Mouse (Mus musculus) T-helper 2 cell (primary cell): ENCODE measurements around the gene Ttc29.

Experiments used
- in situ Hi-C: fragments of 300-600 bp; cut with MboI, MseI; formaldehyde crosslinking; loops from one replicate; pipeline ENCODE4 v1.15.1; 2025; ENCODE audit warnings: high pct_unique_total_duplicates

Ttc29 gene

DNA sequence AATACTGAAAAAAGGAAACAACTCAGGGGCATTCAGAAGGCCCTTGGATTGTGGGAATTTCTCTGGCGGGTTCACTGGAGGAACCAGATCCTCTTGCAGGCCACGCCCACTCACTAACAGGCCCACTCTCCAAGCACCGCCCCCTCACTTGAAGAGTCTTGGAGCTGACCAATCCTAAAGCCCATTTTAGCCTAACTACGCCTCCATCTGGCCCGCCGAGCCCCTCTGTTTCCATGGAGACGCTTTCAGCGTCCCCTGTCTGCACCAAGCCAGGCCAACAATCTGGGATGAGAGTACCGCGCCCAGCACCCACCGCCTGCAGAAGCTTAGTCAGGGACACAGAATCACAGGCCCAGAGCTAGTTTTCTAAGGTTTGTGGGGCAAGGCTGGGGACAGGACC lies at the start of gene Ttc29:
TSS of gene Ttc29 (plus strand) at position 224 of the 400 bp plus-strand sequence.
- in situ Hi-C loops = loop anchor here (10.0 kb wide), 1 partner anchor 662 kb away; no protein-coding TSS in a partner anchor

DNA sequence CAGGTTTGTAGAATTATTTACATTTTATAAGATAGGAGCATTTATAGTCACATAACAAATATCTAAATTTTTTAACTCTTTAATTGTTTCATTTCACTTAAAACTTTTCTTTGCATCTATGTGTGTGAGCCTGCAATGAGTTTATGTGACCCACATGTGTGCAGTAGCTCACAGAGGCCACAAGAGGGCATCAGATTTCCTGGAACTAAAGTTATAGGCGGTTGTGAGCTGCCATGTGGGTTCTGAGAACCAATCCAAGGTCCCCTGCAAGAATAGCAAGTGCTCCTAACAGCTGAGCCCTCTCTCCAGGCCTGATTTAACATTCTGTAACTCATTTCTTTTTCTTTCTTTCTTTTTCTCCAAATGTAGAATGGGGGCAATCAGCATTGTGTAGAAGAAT lies 41.7 kb upstream of the Ttc29 start:
- in situ Hi-C loops = no loop called here

DNA sequence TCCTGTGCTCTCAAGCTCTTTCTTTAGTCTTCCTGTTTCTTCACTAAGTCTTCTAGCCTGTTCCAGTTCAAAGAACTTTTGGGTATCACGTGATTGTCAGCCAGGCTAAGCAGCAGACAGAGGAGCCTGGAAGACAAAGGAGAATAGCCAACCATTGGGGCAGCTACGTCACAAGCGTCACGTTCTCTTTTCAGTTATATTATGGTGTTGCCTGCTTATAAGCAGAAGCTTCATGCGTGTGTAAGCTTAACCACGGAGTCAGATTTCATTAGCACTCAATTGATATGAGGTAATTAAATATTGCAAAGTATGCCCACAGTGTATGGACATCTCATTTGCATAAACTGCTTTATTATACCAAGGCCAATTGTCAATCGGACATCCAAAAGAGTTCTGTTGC lies 30.4 kb upstream of the Ttc29 start:
- in situ Hi-C loops = no loop called here

DNA sequence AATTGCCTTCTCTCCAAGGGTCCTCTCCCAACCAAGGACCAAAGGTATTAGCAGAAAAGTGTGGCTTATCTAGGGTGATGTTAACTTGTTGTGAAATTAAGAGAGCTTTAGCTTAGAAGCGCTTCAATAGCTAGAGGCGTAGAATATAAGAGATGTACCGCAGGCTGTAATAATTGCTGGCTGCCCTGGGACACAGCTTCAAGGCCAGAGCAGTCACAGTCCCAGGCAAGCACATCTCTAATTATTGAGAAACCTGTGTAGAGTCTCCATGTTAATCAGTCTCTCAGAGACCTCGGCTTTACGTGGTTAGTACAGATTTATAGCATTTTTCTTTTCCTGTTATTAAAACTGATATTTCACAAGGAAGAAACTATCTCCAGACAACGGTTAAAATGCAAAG lies 29.7 kb upstream of the Ttc29 start:
- in situ Hi-C loops = no loop called here

DNA sequence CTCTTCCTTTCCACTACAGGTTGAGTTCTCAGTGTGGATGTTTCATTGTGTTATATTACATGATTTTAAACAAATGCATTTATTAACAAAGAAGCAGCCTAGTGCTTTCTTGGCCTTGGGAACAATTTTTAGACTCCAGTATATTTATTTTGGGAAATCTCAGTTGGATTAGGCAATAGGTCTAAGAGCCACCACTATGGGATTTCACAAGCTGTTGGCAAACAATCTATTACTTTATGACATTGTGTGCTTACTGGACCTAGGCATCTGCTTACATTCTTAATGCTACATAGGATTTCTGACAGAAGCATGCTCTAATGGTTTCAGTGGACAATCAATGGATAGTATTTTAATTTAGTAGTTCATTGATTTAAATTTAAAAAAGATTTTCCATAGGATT lies 26.0 kb upstream of the Ttc29 start:
- in situ Hi-C loops = no loop called here

DNA sequence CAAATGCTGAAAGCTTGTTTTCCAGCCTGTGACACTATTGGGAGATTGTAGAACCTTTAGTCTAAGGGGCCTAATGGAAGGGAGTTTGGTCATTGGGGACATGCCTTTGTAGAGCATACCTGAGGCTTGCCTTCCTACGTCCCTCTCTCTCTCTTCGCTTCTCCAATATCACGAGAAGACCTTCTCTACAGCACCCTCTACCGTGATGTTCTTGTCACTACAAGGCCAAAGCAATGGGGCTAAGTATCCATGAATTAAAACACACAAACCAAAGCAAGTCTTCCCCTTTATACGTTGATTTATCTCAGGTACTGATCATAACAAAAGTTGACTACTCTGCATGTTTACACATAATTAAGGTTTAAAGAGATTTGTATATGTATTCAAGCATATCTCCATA lies 8.9 kb upstream of the Ttc29 start:
- in situ Hi-C loops = no loop called here

DNA sequence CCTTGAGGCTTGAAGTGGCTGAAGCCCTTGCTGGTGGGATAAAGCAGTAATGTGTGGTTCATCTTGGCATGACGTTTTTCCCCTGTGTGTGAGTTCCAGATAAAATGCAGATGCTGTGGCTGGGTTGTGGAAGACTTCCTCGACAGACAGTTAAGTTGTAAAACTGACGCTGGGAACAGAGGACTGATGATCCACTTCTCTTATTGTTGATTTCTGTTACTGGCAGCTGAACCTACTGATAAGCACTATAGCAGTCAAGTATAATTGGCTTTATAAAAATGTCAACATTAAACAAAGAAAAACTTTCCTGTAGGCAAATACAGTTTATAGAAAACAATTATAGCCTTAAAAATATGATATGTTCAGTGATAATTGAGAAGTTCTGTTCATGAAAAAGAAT lies 2.7 kb upstream of the Ttc29 start:
- in situ Hi-C loops = loop anchor here (10.0 kb wide), 1 partner anchor 664 kb away; no protein-coding TSS in a partner anchor

DNA sequence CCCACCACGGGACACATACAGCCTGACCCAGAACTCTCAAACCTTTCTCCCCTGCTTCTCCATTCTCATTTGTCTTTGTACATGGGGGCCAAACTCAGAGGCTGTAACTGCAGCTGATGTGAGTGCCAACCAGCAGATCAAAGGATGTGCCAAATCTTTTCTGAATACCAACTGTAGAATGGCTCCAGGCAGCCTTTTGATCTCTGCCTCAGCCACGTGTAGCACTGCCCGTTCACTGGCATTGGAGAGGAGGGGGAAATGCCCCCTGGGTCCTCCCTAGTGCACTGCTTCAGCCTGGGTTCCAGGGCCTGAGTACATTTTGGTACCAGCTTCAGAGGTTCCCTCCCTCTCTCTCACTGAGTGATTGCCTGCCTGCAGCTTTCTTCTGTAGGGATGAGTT lies 1.5 kb downstream of the Ttc29 start:
- in situ Hi-C loops = loop anchor here (10.0 kb wide), 1 partner anchor 660 kb away; no protein-coding TSS in a partner anchor

DNA sequence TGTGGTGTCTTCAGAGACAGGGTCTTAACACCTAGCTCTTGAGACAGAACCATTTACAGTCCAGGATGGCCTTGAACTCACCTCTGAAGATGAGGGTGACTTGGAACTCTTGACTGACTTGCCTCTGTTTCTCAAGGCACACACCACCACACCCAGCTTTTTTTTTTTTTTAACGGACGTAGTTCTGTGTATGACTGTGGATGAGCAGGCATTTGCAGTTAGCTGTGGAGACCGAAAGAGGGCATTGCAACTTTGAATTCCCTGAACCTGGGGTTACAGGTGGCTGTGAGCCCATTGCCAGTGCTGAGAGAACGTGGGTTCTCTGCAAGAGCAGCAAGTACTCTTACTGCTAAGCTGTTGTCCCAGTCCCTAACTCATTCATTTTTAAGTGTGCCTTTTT lies 13.0 kb downstream of the Ttc29 start:
- in situ Hi-C loops = no loop called here

DNA sequence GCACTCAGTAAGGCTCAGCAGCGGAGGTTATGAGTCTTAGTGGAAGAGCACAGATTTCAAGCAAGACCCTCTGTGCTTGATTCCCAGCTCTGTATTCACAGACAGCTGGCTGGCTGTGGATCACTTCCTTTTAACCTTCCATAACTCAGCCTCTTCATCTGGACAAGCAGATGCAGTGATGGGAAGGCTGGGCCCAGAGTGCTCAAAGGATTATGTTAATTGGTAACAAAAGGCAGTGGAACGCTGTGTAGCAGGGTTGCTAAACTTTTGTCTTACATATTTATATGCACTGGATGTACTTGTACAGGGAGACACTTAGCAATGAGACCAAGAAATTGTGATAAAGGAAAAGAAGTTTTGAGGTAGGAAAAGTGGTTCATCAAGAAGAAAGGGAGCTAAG lies 17.6 kb downstream of the Ttc29 start:
- in situ Hi-C loops = no loop called here

DNA sequence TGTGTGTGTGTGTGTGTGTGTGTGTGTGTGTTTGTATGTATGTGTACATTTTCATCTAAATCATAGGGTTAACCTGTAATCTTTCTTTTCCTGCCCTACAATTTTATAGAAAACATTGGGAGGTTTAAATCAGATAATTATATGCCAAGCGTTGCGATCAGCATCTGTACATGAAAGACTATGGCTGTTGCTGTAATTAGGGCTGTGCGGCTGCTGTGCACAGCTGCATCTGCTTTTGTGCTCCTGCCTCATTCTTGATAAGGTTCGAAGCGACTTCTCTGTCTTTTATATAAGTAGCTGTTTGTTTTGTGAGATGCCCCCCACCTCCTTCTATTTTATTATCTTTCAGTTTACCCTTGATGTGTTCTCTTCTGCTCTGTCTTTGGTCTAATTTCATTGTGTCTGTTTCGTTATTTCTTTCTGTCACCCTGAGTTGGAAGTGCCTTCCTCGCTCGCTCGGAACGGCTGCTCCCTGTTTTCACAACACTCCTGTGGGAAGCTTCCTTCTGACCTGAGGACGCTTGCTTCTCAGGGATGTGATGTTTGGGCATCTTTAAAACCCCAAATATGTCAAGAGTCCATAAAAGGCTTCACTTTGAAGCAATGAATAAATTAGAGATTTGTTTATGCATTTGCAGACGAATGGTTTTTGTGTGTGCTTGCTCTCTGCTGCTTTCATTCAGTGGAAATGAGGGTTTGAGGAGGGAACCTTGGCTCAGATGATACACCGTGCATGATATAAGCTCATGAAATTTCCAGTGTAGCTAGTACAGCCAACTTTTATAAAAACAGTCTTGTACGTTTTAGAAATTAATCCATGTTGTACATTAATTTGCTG lies 20.0 kb downstream of the Ttc29 start:
- in situ Hi-C loops = no loop called here

DNA sequence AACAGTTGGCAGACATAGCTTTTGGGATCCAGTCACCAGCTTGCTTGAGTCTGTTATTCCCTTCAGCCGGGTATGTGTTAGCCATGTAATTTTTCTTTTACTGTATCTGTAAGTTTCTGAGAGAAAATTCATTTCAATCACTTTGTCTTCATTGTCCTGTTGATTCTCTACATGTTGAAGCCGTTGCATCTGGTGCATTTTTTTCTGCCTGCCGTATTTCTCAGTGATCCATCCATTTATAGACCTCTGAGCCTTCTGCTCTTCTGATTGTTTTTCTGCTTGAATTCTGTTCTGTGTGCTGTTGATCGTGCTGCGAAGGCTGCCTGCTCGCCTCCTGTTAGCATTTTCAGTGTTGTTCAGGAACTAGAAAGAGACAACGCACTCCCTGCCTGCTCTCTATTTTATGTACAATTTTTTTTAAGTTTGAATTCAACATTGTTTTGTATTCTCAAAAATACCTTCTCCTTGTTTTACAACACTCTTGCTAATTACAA lies 20.7 kb downstream of the Ttc29 start:
- in situ Hi-C loops = no loop called here

DNA sequence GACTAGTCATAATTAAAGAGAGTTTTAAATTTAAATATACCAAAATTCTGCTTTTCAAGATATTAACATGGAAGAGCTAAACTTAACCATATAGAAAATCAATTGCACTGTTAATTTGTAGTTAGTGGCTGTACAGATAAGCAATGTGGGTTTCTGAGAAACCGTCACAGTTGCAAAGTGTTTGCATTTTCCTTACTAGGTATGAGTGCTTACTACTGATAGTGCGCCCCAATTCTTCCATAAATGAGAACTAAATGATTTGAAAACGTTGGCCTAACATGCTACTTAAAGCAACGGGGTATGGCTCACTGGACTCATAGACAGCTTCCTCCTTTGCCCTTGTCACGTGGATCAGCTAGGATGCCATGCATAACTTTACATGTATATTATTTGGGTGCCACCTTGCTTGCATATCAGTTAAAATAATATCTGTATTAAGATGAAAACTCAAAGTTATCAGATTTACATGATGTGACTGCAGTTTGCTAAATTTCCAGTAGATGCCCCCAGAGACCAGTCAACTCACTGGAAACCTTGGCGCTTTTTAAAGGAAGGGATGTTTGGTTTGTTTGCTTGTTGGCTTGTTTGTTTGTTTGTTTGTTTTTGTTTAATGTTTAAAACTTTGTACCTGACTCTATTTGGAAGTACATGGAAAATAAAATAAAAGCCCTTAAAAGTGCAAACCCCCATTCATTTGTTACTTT lies 25.0 kb downstream of the Ttc29 start:
- in situ Hi-C loops = no loop called here

DNA sequence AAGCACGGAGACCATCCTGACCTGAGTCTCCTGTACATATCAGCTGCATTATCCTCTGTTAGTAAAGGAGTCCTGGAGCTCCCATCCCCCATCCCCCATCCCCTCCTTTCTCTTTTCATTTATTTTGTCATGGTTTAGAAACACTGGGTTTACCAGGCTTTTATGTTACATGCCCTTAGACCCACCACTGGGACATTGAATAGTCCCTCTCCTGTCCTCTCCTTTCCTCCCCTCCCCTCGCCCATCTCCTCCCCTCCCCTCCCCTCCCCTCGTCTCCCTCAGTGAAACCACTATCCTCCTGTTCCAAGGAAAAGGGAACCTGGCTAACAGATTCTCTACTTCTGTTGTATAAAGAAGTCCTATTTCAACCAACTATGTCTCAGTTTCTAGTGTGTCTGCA lies 38.0 kb downstream of the Ttc29 start:
- in situ Hi-C loops = no loop called here

DNA sequence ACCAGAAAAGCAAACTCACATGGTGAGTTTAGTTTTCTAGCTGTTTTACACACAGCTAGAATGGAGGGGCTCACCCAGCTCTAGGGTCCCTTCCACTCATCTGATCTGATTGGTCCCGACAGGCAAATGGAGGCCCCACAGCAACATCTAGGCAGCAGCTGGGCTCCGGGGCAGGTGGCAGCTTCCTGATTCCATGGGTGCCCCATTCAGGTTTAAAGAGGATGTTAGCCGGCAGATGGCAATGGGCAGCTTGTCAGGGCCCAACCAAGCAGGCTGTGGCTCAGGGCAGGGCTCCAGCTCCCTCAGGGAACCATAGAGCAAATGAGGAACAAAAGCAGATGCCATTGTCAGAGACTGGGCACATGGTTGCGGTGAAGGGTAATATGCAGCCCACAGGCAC lies 41.3 kb downstream of the Ttc29 start:
- in situ Hi-C loops = no loop called here

DNA sequence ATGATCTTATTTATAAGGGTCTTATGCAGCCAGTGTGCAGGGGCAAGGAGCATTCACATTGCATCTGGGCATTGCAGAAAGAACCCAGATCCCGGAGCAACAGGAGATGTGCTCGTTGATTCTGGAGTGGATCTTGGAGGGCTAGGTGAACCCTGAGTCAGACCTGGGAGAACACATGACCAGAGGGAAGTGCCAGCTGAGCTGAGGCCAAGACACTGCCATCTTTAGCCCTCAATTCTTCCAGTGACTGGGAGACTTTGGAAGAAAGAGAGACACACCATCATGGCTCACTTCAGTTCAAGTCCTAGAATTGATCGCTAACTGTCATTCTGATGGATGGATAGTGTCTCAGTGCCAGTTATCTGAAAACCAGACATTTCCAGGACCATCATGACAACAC lies 41.9 kb downstream of the Ttc29 start:
- in situ Hi-C loops = no loop called here

DNA sequence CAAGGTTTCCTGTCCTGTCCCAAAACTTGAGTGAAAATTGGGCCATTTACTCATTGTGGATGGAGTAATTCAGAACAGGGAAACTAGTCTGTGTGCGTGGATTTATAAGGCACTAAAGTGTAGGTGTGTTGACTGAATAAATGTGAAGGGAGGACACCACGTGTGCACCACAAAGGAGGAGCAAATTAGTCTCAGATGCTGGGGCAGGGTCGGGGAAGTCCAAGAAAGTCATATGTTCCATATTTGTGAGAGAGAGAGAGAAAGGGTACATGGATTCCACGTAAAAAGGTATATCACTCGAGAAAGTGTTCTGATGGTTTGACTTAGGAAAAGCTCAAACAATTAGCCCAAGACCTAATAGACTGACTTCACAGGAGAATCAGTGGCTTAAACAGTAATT lies 52.4 kb downstream of the Ttc29 start:
- in situ Hi-C loops = no loop called here

DNA sequence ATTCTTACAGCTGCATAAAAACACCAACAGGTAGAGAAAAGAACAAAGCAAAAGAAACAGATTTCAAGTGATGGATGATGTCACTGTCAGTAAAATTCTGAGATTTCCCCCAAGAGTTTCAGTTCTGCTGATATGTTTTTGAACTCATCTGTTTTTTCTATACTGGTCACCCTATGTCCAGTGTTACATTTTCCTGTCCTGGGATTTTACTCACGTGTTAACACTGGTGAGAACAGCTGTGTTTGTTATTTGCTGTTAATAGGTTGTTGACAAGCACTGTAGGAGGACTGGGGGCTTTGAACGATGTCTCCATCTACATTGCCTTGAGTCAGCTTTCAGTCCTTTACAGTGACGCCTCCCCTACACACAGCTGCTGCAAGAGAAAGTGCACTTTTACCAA lies 53.1 kb downstream of the Ttc29 start:
- in situ Hi-C loops = no loop called here

DNA sequence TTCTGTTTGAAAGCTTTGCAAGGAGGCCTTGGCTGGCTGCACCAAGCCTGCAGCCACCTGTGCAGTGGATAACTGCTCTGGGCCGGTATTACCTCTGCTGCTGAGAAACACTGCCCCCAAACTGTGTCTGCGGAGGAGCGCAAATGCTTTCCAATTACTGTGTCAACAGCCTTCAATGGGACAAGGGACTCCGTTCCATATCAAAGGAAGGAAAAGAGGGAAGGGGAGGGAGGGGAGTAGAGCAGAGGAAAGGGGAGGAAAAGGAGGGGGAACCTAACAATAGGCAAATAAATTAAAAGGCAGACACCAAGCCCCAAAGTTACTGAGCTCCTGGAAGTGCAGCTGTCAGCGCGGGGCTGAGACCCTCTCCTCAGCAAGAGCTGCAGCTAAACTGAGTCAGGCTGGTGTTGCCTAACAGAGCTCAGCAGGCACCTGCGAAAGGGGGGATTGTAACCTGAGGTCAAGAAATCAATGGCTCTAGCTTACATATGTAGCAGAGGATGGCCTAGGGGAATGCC lies 54.9 kb downstream of the Ttc29 start:
- in situ Hi-C loops = no loop called here

DNA sequence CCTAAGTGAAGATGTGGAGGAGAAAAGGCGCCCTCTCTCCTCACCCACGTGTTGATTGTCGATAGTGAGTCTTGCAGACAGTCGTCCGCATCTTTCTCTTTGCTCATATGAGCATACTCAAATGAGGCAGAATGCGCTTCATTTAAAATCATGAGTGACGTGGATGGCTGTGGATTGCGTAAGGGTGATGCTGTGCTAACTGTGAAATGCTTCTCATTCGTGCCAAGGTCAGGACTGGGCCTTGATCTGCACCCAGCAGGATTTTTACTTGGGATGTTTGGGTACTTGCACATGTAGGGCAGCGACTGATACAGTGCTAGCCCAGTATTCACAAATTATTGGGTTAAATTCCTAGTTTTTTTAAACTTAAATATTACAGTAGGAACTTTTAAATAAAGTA lies 56.2 kb downstream of the Ttc29 start:
- in situ Hi-C loops = no loop called here

DNA sequence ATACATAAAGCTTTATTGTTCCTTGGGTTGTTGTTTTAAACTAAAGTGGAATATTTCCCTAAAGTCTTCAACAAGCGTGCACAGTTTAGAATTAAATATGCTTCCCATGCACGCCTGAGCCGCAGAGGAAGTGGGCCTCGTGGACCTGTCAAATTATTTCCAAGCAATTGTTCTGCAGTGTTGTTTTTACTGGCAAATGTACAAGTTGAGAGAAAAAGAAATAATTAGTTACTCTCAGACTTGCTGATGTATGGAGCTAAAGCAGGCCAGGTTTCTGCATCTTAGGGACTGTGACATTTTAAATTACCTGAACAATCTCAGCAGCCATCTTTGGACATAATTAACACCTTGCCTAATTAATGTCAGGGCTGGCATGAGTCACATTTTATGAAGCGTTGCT lies 58.3 kb downstream of the Ttc29 start:
- in situ Hi-C loops = no loop called here

DNA sequence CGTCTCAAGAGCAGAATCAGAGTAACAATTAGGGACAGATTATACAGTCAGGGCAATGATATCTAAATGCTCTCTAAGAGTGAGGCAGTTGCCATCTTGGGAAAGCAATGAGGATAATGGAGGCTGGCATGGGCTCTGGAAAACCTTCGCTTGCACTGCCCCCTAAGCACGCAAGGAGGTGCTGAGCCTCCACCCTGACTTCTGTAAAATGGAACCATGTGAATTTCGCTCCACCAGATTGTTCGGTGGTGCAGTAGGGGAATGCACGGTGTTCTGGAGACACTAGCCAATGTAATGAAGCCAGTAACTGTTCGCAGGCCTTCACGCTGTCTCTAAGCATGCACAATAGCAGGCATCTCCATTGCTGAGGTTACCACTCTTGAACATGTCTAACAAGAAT lies 63.0 kb downstream of the Ttc29 start:
- in situ Hi-C loops = no loop called here

DNA sequence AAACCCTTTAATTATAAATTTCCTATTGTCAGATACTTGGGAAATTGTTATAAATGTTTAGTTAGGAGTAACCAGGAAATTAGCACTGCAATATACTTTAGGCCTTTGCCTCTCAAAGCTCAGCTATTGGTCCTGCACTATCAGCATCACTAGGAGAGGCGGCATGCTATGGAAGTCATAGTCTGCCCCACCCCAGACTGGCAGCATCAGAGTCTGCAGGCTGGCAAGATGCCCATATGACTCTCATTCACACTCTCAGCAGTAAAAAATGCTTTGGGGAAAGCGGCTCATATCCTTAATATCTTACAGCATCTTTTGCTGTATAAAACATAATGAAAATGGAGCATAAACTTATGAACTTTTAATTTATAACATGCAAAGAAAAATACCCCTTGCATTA lies 64.3 kb downstream of the Ttc29 start:
- in situ Hi-C loops = no loop called here
